Mouse (Mus musculus) brain, adult 2 months (tissue): ENCODE data around the gene Caln1.
"Not testable (repeated sequence)": the region's sequence is repeated elsewhere in the genome, so short reads cannot be mapped to it uniquely, and the experiment has no call there.

Experiments
- DNase-seq: peaks from one replicate; pipeline ENCODE4 v3.0.0; 2011; ENCODE audit warnings: low read depth, low spot score

Gene Caln1

DNA sequence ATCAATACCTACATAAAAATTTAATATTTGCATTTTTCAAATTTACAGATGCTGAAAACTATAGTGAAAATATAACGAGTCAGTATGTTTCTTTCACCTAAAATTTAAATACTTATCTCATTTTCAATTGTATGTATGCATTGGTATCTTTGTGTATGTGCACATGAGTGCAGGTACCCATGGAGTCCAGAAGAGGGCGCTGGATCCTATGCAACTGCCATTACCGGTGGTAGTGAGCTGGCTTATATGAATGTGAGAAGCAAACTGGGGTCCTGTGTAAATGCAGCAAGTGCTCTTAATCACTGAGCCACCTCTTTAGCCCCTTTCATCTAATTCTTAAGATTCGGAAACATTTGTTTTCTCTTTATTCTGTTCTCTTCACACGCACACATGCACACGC lies 146.1 kb downstream of the Caln1 start:
- no peak for DNase-seq

DNA sequence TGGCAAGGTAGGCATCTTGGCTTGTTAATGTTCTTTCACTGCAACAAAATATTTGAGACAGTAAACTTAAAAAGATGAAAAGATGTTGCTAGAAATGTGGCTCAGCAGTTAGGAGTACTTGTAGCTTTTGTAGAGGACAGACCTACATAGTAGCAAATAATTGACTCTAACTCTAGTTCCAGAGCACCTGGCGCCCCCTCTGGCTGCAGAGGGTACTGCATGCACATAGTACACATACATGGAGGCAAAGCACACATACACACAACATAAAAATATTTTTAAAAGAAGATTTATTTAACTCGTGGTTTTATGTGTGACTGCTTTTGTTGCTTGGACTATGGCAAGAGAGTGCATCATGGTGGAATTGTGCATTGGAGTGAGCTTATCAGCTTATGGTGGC lies 151.3 kb downstream of the Caln1 start:
- no peak for DNase-seq

DNA sequence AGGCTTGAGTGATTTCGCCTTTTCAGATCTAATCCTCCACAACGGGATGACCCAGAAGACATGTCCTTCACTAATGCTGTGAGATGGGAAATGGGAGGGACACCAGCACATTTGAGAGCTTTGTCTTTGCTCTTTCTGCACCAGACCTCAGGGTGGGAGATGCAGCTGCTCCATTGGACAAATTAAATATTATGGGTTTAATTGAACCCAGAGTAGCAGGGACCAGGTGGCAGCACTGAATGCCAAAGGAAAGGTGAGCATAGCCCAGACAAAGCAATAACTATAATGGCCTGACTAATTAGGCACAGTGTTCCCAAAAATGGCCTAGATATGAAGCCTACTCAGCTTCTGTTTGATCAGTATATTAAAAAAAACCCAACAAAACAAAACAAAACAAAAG lies 158.2 kb downstream of the Caln1 start:
- peak; percentile 56 for DNase-seq

DNA sequence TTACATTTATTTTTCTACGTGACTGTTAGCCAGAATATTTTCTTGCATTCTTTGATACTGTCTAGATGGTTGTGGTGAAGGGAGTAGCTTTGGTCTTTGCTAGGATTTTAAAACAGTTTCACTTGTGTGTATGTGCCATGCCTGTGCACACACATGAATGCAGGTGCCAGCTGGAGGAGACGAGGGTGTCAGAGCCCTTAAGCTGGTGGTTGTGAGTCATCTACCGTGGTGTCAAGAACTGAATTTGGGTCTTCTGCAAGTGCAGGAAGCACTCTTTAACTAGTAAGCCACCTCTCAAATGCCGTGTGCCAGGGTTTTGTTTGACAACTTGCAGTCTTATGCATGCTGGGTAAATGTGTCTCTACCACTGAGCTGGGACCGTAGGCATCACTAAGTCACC lies 178.2 kb downstream of the Caln1 start:
- peak; percentile 79 for DNase-seq

DNA sequence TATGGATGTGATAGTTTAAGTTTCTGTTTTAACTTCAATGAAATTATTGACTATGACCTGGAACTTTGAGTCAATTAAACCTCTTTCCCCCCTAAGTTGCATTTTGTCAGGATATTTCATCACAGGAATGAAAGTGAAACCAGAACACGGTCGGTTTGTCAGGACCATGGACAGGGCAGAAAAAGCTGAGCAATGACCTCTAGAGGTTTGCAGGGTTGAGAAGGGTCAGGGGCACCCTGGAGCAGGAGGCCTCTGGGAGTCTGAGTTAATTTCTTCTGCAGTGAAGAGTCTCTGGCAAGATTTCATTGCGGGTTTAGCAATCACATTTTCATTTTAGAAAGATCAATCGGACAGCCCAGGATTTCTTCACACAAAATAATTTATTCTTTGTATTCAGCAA lies 184.7 kb downstream of the Caln1 start:
- DNase-seq: no peak

DNA sequence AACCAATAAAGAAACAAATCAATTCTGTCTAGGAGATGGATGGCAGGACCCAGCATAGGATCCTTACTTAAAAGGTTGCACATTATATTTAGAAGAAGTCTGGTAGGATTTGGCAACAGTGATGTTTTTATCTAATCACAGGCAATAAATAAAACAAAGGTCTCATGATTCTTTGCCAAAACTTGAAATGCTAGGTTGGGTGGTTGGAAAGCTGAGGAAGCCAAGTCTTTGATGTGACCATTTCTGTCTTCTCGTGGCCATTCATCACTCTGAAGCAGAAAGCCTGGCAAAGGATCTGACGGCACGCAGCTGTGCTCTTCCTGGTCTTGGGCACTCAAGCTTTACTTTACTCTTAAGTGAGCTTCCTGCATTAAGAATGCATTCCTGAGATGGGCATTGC lies 193.9 kb downstream of the Caln1 start:
- no peak for DNase-seq

DNA sequence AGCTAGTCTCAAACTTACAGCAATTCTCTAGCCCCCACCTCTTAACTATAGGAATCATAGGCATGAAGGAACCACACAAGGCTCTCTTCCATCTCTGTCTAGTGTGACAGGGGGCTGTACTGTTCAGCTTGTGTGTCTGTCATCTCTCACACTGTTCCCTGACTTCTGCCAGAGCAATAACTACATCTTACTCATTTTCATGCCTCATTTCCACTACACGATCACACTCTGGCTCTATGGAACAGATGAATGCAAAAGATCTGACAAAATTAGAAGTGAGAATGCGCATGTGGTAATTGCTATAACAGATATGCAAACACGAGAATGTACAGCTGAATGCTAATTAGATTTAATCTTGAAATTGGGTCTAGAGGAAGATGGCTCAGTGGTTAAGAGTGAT lies 196.7 kb downstream of the Caln1 start:
- DNase-seq: peak; percentile 64

DNA sequence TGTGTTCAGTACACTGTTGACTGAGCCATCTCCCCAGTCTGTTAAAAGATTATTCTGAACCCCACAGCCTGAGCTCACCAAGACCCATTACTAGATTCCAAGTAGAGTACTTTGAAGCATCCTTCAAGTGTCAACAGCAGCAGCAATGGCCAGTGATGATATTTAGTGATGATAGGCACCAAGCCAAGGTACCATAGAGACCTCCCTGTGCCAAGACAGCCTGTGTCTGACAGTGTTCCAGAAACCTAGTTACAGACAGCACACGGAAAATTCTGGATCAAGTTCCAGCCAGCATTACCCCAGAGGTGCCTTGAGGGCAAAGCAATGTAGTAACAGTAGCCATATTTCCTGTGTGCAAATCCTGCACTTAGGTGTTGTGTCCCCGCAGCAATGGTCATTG lies 208.3 kb downstream of the Caln1 start:
- DNase-seq: peak; percentile 54

DNA sequence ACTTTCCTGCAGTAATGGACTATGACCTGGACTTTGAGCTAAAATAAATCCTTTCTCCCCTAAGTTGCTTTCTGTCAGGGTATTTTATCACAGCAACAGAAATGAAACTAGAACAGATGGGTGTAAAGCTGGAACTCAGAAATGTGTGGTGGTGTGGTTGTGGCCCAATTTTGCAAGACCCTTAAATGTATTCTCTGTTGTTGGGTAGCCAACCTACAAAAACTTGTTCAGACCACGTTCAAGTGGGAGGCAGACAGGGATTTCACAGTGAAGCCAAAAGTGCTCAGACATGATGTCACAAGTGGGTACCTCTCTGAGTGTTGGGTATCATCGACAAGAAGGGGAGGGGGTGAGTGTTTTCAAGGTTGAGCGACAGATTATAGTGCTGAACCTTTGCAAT lies 214.8 kb downstream of the Caln1 start:
- DNase-seq: peak; percentile 48

DNA sequence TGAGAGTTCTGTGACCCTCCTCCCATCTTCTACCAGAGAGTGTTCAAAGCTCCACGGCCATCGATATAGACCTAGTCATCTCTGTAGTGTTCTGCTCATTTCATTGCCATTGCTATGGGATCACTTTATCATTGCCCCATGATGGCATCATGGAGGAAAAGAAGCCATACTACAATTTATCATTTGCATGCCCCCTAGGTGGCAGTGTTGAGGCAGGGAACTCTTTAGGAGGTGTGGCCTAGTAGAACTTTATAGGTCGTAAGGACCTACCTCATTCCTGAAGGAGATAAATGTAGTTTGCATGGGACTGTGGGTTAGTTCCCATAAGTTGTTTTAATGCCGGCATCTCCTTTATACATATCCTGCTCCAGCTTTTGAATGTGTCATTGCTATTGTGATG lies 217.0 kb downstream of the Caln1 start:
- DNase-seq: no peak

DNA sequence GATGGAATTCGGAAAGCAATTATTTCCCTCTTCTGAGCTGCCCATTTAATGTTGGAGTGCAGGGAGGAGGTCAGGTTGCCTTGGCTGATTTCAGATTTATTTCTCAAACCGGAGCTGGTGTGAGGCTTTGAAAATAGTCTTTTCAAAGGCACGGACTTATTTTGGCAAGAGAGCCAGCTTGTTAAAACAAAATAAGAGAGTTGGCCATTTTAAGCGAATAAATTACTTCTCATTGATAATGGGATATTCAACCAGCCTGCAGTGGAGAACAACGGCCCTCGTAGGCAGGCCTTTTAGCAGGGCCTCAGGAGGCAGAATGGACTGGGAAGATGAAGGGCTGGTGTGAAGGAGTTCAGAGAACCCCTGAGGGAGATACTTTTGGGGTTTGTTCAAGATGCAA lies 227.3 kb downstream of the Caln1 start:
- no peak for DNase-seq

DNA sequence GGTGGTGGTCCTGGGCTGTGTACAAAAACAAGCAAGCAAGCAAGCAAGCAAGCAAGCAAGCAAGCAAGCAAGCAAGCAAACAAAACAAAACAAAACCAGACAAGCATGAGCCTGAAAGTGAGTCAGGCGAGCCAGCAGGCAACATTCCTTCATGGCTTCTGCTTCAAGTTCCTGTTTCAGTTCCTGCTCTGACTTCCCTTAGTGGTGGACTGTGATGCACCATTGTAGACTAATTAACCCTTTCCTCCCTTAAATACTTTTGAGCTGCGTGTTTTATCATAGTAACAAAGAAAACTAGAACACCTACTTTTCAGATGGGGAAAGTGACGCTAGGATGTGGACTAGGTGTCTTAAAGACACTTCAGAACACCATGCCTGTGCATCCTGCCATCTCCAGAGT lies 244.4 kb downstream of the Caln1 start:
- no peak for DNase-seq

DNA sequence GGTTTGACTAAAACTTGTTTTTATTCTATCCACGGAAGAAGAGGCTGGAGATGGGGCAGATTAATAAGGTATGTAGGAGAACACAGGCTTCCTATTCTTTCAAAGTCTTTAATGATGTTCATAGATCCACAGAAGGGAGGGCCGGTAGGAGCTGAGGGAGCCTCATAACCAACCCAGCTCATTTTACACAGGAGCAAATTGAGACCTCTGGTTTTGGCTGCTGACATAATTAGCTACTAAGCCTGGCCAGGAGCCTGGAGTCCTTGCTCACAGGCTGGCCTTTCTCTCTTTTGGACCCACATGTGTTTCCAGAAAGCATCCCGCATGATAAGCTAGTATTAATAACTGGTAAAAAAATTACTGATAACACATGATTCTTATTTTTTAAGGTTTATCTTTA lies 245.0 kb downstream of the Caln1 start:
- DNase-seq: peak; percentile 86

DNA sequence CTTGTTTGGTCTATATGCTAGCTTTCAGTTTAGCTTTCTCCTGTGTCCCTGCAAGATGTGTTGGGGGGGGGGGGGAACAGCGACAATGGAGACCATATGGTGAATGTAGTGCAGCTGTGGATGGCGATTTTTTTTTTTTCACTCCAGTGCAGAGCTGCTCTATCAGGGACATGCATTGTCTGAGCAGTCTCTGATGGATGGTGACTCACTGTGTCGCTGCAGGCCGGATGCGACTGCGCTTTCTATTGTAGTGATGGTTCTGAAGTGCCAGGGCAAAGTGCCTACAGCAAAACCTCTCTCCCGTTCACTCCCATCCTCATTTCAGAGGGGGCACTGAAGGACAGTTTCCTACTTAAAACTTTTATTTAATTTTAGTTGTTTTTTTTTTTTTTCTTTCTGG lies 250.8 kb downstream of the Caln1 start:
- peak; percentile 71 for DNase-seq

DNA sequence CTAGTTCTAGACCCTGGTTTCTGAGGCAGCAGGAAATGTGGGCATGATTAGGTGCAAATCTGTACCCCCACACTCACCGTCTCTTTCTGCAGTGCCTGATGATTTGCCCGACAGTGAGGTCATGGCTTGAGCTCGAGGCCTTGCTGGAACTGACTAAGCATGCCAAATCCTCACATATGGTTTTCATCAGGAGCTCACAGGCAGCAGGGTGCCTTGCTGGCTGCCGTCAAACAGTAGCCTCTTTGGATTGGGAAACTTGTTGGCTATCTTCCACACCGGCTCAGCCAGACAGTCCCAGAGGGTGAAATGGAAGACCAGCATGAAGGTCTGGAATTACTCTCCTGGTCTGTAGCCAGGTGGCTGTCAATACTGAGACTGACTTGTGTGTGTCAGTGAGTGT lies 254.0 kb downstream of the Caln1 start:
- peak; percentile 97 for DNase-seq

DNA sequence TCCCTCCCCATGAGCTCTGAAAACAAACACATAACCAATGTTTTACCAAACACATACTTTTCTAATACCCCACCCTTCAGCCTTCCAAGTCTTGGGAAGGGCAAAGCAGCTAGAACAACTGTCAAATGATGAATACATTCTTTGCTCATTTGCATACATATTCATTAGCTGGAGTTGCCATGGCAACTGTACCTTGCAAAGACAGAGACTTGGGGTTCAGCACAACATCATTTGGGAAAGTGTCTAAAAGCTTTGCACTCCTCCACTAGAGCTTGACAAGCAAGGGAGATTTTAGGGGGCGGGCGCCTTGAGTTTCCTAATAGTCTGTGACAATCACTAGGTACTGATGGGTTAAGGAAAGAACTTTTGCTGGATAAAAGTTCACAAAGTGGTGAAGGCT lies 258.5 kb downstream of the Caln1 start:
- DNase-seq: peak; percentile 80

DNA sequence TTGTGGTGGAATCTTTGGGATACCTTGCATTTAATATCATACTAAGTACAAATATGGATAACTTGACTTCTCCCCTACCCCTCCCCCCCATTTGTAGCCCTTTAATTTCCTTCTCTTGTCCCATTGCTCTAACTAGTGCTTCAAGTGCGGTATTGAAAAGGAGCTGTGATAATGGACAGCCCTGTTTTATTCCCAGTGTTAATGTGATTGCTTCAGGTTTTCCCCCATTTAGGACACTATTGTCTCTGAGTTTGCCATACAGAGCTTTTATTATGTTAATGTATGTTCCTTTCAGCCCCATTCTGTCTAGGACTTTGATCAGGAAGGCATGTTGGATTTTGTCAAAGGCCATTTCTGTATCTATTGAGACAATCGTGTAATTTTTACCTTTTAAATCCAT lies 266.1 kb downstream of the Caln1 start:
- DNase-seq: no peak

DNA sequence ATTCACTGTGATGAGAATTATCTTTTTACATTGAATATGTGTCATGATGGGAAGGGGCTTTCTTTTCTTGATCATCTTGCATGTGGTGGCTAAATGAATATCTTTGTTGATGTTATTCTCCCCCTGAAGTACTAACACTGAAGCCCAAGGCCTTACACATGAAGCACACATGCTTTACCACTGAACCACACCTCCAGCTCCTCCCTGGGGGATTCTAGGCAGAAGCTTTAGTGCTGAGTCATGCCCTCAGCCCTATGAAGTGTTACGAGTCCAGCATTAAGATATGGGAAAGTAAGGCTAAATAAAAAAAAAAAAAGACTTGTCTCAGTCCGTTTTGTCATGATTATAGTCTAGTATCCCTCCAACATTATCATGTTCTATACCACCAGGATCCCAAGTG lies 272.6 kb downstream of the Caln1 start:
- DNase-seq: no peak

DNA sequence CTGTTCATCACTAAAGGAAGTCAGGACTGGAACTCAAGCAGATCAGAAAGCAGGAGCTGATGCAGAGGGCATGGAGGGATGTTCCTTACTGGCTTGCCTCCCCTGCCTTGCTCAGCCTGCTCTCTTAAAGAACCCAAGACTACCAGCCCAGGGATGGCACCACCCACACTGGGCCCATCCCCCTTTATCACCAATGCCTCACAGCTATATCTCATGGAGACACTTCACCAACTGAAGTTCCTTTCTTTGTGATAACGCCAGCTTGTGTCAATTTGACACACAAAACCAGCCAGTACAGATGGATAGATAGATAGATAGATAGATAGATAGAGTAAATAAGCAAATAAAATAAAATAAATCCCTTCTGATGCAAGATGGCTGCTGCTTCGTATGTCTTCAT lies 276.9 kb downstream of the Caln1 start:
- DNase-seq: not testable (repeated sequence)

DNA sequence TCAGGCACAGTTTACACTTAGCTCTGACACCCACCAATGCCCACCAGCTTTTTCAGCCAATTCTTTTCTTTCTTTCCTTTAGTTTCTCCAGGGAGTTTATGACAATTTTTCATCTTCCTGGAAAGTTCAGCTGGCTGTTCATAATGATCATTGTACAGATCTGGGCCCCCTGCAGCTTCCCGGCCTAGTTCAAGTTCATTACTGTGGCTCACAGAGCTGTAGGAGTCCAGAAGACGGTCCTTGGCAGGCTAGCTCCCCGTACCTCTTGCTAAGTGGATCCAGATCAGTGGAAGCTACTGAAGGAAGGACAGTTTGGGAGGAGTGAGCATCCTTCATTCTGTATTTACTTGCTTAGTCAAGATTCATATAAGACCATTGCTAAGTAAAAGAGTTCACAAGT lies 288.9 kb downstream of the Caln1 start:
- DNase-seq: peak; percentile 53

DNA sequence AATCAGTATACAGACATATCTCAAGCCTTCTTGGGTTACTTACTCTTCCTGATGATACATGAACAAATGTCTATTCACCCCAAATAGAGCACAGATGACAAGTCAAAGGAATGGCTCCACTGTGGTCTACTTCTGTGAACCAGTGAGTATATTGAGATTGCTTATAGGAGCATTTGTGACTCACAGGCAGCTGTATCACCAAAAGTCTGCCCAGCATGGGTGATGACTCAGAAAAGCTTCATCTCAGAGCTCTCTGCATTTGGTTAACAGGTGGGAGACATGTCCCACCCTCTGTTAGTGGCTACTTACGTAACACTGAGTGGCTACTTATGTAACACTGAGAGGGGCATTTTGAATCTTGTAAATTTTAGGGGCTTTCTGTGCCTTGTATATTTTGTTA lies 296.8 kb downstream of the Caln1 start:
- DNase-seq: peak; percentile 82

DNA sequence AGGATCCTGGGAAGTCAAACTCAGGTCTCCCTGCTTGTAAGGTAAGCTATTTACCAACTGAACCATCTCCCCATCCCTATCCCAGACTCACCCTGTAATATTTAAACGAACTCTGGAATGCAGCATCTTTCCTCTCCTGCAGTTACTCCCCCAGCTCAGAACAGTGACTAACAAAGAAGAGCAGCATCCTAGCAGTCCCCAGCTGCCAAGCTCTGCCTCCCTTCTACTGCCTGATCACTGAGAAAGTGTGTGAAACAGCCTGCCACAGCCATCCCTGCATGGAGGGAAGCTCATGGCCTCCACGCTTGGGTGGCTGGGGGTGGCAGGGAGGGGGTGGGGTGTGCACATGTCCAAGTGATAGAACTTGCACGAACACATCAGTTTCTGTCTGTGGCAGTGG lies 303.3 kb downstream of the Caln1 start:
- DNase-seq: peak; percentile 83

DNA sequence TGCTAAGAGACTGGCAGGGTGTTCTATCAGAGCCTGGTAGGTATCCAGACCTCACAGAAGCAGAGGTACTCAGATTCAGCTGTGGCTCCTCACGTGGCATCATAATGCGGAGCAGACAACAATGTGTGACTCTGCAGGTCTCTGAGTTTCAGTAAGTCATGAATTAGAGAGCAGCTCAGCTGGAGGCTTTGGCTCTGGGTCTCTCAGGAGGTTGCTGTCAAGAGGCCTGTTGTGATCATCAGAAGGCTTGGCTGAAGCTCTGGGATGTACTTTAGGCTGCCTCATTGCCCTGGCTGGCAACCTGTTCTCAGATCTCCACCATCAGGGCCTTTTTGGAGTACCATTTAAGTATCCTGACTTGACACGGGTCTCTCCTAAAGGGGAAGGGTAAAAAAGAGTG lies 303.8 kb downstream of the Caln1 start:
- peak; percentile 71 for DNase-seq

DNA sequence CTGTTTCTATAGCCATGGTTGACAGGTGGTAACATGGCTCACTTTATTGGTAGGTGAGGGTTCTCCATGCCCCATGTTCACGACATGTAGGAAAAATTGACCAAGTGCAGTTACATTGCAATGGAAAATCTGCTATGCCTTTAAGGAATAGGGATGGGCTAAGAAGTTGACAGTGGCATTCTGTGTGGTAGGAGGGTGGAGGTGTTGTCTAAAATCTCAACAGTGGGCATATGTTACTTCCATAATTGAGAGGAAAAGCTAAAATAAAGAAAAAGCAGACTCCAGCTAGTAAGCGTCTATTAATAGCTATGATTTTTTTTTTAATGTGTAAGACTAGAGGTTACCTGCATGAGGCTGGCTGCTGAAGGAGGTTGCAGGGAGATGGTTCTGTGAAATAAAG lies 308.6 kb downstream of the Caln1 start:
- peak; percentile 64 for DNase-seq
